Mouse (Mus musculus): ENCODE measurements around the gene C530008M17Rik. TPM values are rescaled to one million over a fixed set of nuclear protein-coding genes. Genes with fewer than 3 reads are reported as not detected.
"Not testable (repeated sequence)": the region's sequence is repeated elsewhere in the genome, so short reads cannot be mapped to it uniquely, and the experiment has no call there.

C530008M17Rik gene
- polyA plus RNA-seq, 1 experiment from 2014 or later = 29.9 TPM

DNA sequence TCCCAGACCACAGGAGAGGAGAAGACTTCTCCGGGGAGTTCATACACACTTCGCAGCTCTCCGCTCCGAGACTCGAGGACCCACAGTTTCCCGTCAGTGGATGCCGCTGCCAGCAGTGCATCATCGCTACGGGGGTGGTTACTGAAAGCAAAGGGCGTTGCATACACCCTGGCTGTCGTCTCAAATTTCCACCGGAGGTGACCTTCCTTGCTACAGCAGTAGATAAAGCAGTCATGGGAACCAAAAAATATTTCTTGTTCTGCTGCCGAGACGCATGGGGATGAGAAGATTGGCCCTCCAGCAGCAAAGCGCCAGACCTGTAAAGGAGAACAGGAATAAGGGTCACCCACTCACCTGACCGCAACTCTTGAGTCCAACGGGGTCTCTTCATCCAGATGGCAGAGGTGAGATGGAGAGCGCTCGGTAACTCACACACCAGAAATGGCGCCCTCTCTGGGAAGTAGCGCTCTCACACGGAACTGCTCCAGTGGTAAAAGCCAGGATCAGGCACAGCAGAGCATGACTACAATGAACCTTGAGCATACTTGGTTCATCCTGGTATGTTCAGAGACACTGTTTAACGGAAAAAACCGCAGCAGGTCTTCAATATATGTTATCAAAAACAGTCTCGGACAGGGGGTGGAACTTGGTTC is 219.9 kb downstream of the C530008M17Rik start:
- DNase-seq (ENCODE audit: low spot score) = no peak
- Histone ChIP-seq H3K4me3 (no peak overlapping the region), H3K27me3 (ENCODE audit: insufficient read depth, poor library complexity, severe bottlenecking) (no peaks in the 10 kb centered on the region), H3K36me3 (peaks cover 62% of the 10 kb centered on the region), H3K9me3 (no peaks in the 10 kb centered on the region), H3K4me1 (no peaks in the 10 kb centered on the region), H3K27ac (no peak overlapping the region)
- WGBS = 81% methylated on average over 25 of the region's 25 CpGs

DNA sequence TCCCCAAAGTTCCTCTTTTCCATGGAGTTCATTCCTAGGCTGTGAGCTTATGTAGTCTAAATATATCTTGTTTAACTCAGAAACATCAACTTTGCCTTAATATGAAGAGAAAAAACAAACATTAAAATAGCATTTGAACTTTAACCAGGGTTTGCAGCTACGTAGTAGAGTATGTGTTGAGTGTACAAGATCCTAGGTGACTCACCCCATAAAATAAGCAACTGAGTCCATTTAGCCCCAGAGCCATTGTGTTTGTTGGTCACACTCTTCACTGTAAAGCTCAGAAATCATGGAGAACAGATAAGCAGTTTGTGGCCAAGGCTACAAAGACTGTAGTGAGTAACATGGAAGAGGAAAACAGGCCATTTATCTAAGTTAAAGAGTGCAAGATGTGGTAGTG is 227.8 kb downstream of the C530008M17Rik start:
- 94% methylated on average over 1 of the region's 1 CpGs for WGBS
- Histone ChIP-seq H3K4me3 (no peak overlapping the region), H3K27me3 (ENCODE audit: insufficient read depth, poor library complexity, severe bottlenecking) (no peaks in the 10 kb centered on the region), H3K9me3 (no peaks in the 10 kb centered on the region), H3K4me1 (no peaks in the 10 kb centered on the region), H3K36me3 (peaks cover 62% of the 10 kb centered on the region), H3K27ac (no peak overlapping the region)
- DNase-seq (ENCODE audit: low spot score) = no peak

DNA sequence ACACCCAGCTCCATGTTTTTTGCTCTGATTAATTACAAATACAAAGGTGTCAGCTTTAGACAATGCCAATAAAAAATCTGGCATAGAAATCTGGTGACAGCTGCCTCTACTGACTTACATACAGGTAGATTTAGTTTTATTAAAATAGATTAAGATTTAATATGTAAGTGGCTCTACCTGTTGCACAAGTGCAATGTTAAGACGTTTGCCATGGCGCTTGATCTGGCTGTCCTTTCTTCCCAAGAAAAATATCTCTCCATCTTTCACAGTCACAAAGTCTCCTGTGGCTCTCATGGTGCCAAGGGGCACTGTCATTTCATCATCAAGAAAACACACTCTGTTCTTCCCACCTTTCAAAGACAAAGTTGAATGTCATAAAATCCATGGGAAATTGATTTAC is 230.7 kb downstream of the C530008M17Rik start:
- no peaks in the 10 kb centered on the region for H3K27me3 ChIP-seq (ENCODE audit: insufficient read depth, poor library complexity, severe bottlenecking)
- no peaks in the 10 kb centered on the region for H3K4me1 ChIP-seq
- no peak overlapping the region for H3K27ac ChIP-seq
- no peak overlapping the region for H3K4me3 ChIP-seq
- WGBS = 96% methylated on average over 2 of the region's 2 CpGs
- peaks cover 74% of the 10 kb centered on the region for H3K36me3 ChIP-seq
- no peaks in the 10 kb centered on the region for H3K9me3 ChIP-seq
- no peak for DNase-seq (ENCODE audit: low spot score)

DNA sequence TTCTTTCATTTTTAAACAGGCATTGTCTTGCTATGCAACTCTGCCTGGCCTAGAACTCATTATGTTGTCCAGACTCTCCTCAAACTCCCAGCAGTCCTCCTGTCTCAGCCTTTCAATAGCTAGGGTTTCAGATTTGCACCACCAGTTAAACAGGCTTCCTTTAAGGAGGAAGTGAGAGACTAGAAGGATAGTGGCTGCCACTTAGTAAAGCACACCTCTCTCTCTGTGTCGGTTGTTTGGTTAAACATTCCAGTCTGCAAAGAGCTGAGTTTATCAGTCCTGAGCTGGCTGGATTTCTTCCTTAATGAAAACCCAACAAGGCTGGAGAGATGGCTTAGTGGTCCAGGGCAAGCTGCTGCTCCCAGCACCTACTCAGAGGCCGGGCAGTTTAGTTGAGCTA is 236.3 kb downstream of the C530008M17Rik start:
- Histone ChIP-seq H3K27me3 (ENCODE audit: insufficient read depth, poor library complexity, severe bottlenecking) (no peaks in the 10 kb centered on the region), H3K36me3 (peaks cover 61% of the 10 kb centered on the region), H3K4me3 (no peak overlapping the region), H3K27ac (no peak overlapping the region), H3K4me1 (no peaks in the 10 kb centered on the region), H3K9me3 (no peaks in the 10 kb centered on the region)
- 60% methylated on average over 2 of the region's 2 CpGs for WGBS
- DNase-seq (ENCODE audit: low spot score) = no peak

DNA sequence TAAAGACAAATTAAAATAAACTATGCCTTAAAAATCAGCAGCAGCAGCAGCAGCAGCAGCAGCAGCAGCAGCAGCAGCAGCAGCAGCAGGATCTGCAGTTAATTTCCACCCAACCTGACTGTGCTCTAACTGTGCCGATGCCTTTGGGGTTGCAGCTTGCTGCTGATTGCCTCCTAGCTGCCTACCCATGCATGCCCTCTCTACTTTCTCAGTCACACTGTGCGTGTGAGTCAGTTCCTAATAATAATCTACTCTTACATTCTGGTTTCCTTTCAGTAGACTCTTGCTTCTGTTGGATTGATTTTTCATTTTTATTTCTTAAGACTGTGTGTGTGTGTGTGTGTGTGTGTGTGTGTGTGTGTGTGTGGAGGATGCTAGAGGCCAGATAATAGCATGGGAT is 236.8 kb downstream of the C530008M17Rik start:
- no peaks in the 10 kb centered on the region for H3K27me3 ChIP-seq (ENCODE audit: insufficient read depth, poor library complexity, severe bottlenecking)
- no peak overlapping the region for H3K4me3 ChIP-seq
- no peak overlapping the region for H3K27ac ChIP-seq
- no peaks in the 10 kb centered on the region for H3K9me3 ChIP-seq
- 77% methylated on average over 2 of the region's 2 CpGs for WGBS
- peaks cover 61% of the 10 kb centered on the region for H3K36me3 ChIP-seq
- no peak for DNase-seq (ENCODE audit: low spot score)
- H3K4me1 ChIP-seq = no peaks in the 10 kb centered on the region

DNA sequence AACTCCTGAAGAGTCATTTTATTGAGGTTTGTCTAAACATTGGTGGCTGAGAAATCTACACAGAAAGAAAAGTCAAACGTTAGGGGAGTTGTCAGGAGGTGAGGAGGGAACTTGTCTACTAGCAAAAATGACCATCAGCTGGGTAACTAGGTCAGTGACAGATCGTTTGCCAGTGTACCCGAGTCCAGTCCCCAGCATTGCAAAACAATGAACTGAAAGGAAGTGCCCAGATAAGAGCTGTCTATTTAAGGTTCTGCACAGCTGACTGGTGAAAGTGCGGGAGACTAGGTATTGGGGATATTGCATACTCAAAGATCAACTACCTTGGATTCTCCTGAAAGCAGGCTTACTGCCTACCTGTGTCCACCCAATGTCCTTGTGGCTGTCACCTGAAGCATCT is 245.8 kb downstream of the C530008M17Rik start:
- Histone ChIP-seq H3K4me3 (no peak overlapping the region), H3K4me1 (peaks cover 11% of the 10 kb centered on the region), H3K9me3 (no peaks in the 10 kb centered on the region), H3K27me3 (ENCODE audit: insufficient read depth, poor library complexity, severe bottlenecking) (no peaks in the 10 kb centered on the region), H3K27ac (no peak overlapping the region), H3K36me3 (peaks cover 11% of the 10 kb centered on the region; the same call in 1 of the 2 replicates)
- DNase-seq (ENCODE audit: low spot score) = no peak
- WGBS = 59% methylated on average over 4 of the region's 4 CpGs

DNA sequence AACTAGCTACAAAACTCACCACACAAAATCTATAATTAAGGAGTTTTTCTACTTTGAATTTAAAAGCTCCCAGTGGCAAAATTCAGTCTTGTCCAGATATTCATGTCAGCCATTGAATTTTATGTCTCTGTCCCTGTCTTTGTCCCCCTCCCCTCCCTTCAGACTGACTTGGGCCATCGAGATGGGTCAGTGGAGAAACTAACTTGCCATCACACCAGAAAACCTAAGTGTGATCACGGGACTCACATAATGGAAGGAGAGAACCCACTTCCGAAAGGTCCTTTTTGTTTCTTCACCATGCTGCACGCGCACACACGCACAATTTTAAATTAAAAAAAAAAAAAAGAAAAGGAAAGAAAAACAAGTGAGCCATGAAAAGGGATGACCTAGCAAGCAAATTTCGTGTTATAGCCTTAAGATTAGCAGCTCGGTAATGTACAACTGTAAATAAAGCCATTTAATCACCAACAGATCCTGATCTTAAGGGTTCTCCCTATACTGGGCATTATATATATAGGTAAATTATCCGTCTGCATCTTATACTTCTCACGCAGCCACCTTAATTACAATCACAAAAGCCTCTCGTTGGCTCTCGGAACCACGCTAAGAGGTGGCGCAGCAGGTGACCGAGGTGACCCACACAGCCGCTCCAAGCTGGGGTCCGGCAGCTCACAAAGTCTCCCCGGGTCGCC is 248.5 kb downstream of the C530008M17Rik start:
- Histone ChIP-seq H3K27ac (peak overlapping the region; percentile 95), H3K27me3 (ENCODE audit: insufficient read depth, poor library complexity, severe bottlenecking) (no peaks in the 10 kb centered on the region), H3K36me3 (peaks cover 6% of the 10 kb centered on the region; the same call in 1 of the 2 replicates), H3K9me3 (no peaks in the 10 kb centered on the region), H3K4me1 (peaks cover 11% of the 10 kb centered on the region), H3K4me3 (peak overlapping the region; percentile 79)
- whole genome bisulfite sequencing = 2% methylated on average over 19 of the region's 19 CpGs
- no peak for DNase-seq (ENCODE audit: low spot score)

DNA sequence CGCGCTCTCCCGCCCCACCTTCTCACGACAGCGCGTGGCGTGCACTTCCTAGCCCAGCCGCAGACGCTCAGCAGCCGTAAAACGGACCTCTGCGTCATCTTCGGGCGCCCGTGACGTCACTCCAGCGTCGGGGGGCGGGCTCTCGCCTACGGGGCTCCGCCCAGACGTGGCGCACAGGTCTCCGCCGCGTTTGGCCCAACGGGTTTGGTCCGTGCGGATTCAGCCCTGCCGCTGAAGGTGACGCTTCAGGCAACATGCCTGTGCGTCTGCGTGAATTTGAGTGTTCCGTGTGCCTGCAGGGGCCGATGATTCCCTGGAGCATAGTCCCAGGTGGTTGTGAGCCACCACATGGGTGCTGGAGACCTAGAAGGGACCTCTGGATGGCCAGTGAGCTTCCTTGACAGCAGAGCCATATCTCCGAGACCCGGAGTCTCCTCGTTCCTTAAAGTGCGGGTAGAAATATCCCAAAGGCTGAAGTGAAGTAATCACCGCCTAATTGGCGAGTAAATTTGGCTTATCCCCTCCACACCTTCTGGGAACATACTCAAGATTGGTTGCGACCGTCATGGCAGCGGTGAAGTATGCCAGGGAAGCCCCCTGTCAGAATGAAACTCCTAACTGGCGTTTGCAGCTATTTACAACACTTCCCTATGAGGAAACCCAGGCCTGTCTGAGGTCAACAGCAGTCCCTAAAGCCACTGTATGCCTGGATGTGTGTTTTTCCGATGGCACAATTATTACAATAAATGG is 249.3 kb downstream of the C530008M17Rik start, which contains the start of gene Aasdh:
Aasdh (minus strand) TSS at position 110 of the 750 bp plus-strand sequence.
- no peaks in the 10 kb centered on the region for H3K9me3 ChIP-seq
- peak within 1 kb of the TSS; percentile 79 for H3K4me3 ChIP-seq
- under 1% methylated on average over 47 of the region's 47 CpGs for WGBS
- H3K36me3 ChIP-seq = peaks cover 5% of the 10 kb centered on the region; the same call in 1 of the 2 replicates
- peaks cover 11% of the 10 kb centered on the region for H3K4me1 ChIP-seq
- DNase-seq (ENCODE audit: low spot score) = peak; percentile 98
- H3K27ac ChIP-seq = peak within 1 kb of the TSS; percentile 95
- H3K27me3 ChIP-seq (ENCODE audit: insufficient read depth, poor library complexity, severe bottlenecking) = no peaks in the 10 kb centered on the region

DNA sequence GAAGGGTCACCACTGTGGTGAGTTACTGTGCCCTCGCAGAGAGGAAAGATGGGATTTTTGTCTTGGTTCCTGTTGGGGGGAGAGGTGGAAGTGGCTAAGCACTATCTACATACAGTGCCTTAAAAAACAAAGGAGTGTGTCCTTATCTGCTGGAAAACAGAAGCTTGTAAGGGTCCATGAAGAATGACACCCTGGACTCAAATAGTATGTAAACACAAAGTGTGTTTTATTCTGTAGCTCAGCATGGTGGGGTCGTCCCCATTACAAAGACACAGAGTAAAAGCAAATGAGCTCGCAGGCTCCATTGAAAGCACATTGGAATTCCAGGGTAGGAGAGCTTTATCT is 249.8 kb downstream of the C530008M17Rik start:
- peak overlapping the region; percentile 79 for H3K4me3 ChIP-seq
- no peak for DNase-seq (ENCODE audit: low spot score)
- no peaks in the 10 kb centered on the region for H3K9me3 ChIP-seq
- H3K36me3 ChIP-seq = peaks cover 5% of the 10 kb centered on the region; the same call in 1 of the 2 replicates
- H3K4me1 ChIP-seq = peaks cover 11% of the 10 kb centered on the region
- H3K27ac ChIP-seq = peak overlapping the region; percentile 95
- 28% methylated on average over 3 of the region's 3 CpGs for WGBS
- H3K27me3 ChIP-seq (ENCODE audit: insufficient read depth, poor library complexity, severe bottlenecking) = no peaks in the 10 kb centered on the region

DNA sequence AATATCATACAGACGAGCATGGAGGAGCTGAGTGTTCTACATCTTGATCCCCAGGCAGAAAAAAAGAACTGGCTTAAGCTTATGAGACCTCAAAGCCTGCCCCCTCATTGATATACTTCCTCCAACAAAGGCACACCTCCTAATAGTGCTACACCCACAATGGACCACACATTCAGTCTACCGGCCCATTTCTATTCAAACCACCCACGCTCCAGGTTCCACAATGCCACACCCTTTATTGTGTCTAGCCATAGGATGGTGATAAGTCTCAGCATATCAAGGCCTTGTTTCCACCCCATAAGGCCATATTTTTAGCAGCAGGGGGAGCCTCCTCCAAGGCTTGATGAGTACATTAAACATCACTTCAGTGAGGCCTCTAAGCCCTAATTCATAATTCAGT is 254.5 kb downstream of the C530008M17Rik start:
- 79% methylated on average over 3 of the region's 3 CpGs for WGBS
- Histone ChIP-seq H3K27me3 (ENCODE audit: insufficient read depth, poor library complexity, severe bottlenecking) (no peaks in the 10 kb centered on the region), H3K4me1 (peaks cover 8% of the 10 kb centered on the region), H3K4me3 (no peak overlapping the region), H3K9me3 (no peaks in the 10 kb centered on the region), H3K36me3 (peaks cover 29% of the 10 kb centered on the region), H3K27ac (no peak overlapping the region)
- no peak for DNase-seq (ENCODE audit: low spot score)

DNA sequence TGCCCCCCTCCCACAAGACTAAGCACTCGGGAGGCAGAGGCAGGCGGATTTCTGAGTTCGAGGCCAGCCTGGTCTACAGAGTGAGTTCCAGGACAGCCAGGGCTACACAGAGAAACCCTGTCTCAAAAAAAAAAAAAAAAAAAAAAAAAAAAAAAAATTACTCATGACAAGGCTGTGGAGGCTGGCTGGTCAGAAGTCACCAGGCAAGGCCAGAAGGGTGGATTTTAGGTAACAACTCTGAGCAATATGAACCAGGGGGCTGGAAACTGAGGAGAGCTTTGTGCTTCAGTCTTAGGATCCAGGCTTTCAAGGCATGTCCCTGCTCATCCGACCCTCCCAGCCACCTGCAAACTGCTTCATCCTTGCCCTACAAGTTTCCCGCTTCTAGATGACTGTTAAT is 256.2 kb downstream of the C530008M17Rik start:
- H3K27me3 ChIP-seq (ENCODE audit: insufficient read depth, poor library complexity, severe bottlenecking); H3K4me3 ChIP-seq; H3K4me1 ChIP-seq; H3K9me3 ChIP-seq; DNase-seq (ENCODE audit: low spot score); H3K27ac ChIP-seq: not testable (repeated sequence)
- H3K36me3 ChIP-seq = peaks cover 39% of the 10 kb centered on the region
- 90% methylated on average over 5 of the region's 5 CpGs for WGBS

DNA sequence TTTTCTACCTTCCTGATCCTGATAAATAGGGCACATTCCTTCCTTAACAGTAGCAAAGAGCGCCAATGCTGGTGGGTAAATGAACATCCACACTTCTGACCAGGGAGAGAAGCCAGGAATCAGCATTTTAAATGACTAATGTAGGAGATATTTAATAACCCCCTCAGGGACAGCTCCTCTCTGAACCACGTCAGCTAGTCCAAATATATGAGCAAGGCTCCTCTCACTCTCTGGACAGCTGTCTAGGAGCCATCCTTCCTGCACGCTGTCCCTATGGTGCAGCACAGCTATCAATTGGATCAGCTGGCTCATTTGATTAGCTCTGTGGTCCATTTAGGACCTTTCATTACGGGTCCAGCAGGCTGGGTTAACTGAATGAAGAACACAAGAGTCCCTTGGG is 266.5 kb downstream of the C530008M17Rik start:
- Histone ChIP-seq H3K27ac (no peak overlapping the region), H3K4me3 (no peak overlapping the region), H3K9me3 (no peaks in the 10 kb centered on the region), H3K36me3 (peaks cover 91% of the 10 kb centered on the region), H3K27me3 (ENCODE audit: insufficient read depth, poor library complexity, severe bottlenecking) (no peaks in the 10 kb centered on the region), H3K4me1 (peaks cover 5% of the 10 kb centered on the region; the same call in 1 of the 2 replicates)
- WGBS = 87% methylated on average over 4 of the region's 4 CpGs
- DNase-seq (ENCODE audit: low spot score) = no peak
